Mouse (Mus musculus) olfactory bulb, adult 2 months (tissue): ENCODE measurements around the gene Crtc1.

Source experiments
- CTCF ChIP-seq: fragments of 200-500 bp; IDR thresholded peaks from 2 replicates; pipeline ENCODE4 v1.5.1; 2012; ENCODE audit warnings: low read depth, mild to moderate bottlenecking, low read length, moderate library complexity; ENCODE audit not compliant: insufficient read depth
- POLR2A ChIP-seq: fragments of 200-500 bp; IDR thresholded peaks from 2 replicates; pipeline ENCODE4 v1.6.1; 2012; ENCODE audit warnings: mild to moderate bottlenecking, low read depth, low read length, moderate library complexity; ENCODE audit not compliant: insufficient read depth

- TF ChIP-seq CTCF, result no peak
- TF ChIP-seq POLR2A, result no peak
Measured at GRCm38 (mm10) chr8:70453852-70454251, 14.5 kb upstream of the Crtc1 start.
